Mouse (Mus musculus): Measurements from ENCODE around the gene Mdfic. TPM values are rescaled to one million over a fixed set of nuclear protein-coding genes. Genes with fewer than 3 reads are reported as not detected.
A peak's percentile ranks its signal among the peaks of the same experiment; 100 is the strongest.
"Not testable (repeated sequence)": the region's sequence is repeated elsewhere in the genome, so short reads cannot be mapped to it uniquely, and the experiment has no call there.

The Mdfic gene
- 0.02 TPM in 1 of 2 replicates, not detected in the other for polyA plus RNA-seq (2012)

DNA sequence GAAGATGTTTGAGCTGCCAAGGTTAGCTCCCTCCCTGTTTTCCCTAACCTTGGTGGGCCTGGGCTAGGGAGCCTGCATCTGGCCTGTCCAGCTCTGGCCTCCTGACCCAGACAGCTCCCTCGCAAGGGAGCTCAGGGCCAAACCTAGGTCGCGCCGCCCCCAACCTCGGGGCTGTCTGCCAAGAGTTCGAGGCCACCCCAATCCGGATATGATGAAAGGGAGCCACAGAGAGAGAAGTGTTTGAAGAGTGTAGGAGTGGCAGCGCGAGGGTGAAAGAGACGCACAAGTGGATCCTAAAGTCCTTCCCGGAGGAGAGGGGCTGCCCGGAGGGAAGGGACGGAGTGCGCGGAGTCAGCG lies at the start of gene Mdfic:
TSS of gene Mdfic (plus strand) at position 201 of the 357 bp plus-strand sequence.
- no peak for TF ChIP-seq TAL1 (IDR thresholded peaks at IDR 0.05; ENCODE audit: low read length)
- no peak for TF ChIP-seq GATA1 (IDR thresholded peaks at IDR 0.05; ENCODE audit: low read length)
- no peaks in the 10 kb centered on the region for H3K9me3 ChIP-seq (ENCODE audit: control insufficient read depth, low read length)
- no peaks in the 10 kb centered on the region for H3K36me3 ChIP-seq (ENCODE audit: control insufficient read depth)
- H3K4me3 ChIP-seq (replicated peaks), result peak within 1 kb of the TSS; percentile 54
- H3K4me1 ChIP-seq (ENCODE audit: control insufficient read depth), result no peaks in the 10 kb centered on the region
- H3K27me3 ChIP-seq (ENCODE audit: control insufficient read depth), result peaks cover 16% of the 10 kb centered on the region

DNA sequence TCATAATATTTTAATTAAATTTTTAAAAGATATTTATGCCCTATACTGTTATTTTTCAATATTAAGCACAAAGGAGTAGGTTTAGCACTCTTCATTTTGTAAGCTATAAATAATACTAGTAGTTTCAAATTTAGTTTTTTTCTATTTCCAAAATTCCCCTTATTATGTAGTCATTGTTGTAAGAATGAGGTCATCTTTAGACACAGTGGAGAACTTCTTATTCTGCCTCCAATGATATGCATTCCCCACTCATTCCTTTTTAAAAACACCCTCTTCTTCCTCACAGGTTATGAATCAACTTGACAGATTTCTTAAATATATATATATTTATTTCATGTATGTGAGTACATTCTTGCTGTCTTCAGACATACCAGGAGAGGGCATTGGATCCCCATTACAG lies 49.1 kb upstream of the Mdfic start:
- TF ChIP-seq GATA1 (IDR thresholded peaks at IDR 0.05; ENCODE audit: low read length) (no peak), TAL1 (IDR thresholded peaks at IDR 0.05; ENCODE audit: low read length) (no peak)

DNA sequence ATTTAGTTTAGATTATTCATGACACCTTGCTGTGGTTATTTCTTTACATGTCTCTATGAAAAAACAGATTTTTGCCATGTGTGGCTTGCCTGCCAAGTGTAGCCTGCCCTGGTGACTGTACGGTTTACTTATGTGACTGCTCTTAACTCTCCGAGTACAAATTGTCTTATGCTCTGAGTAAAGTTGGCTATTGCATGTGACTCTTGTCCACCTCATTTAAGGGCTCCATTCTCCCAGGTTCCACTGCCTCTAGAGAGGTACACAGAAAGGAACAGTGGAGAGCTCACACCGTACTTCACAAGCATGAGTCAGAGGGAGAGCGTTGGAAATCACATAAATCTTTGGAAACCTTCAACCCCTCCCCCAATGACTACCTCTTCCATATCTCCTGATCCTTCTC lies 10.4 kb upstream of the Mdfic start:
- Histone ChIP-seq H3K27me3 (ENCODE audit: control insufficient read depth) (no peaks in the 10 kb centered on the region), H3K4me1 (ENCODE audit: control insufficient read depth) (no peaks in the 10 kb centered on the region), H3K36me3 (ENCODE audit: control insufficient read depth) (no peaks in the 10 kb centered on the region), H3K4me3 (replicated peaks) (no peak overlapping the region), H3K9me3 (ENCODE audit: control insufficient read depth, low read length) (no peaks in the 10 kb centered on the region)
- TF ChIP-seq GATA1 (IDR thresholded peaks at IDR 0.05; ENCODE audit: low read length) (no peak), TAL1 (IDR thresholded peaks at IDR 0.05; ENCODE audit: low read length) (no peak)

More for the DNA sequence above, 49.1 kb upstream of the Mdfic start:
- H3K36me3 ChIP-seq (ENCODE audit: control insufficient read depth), result no peaks in the 10 kb centered on the region
- no peaks in the 10 kb centered on the region for H3K4me1 ChIP-seq (ENCODE audit: control insufficient read depth)
- no peak overlapping the region for H3K4me3 ChIP-seq (replicated peaks)
- no peaks in the 10 kb centered on the region for H3K27me3 ChIP-seq (ENCODE audit: control insufficient read depth)
- no peaks in the 10 kb centered on the region; the same call in 1 of the 2 replicates for H3K9me3 ChIP-seq (ENCODE audit: control insufficient read depth, low read length)

- Histone ChIP-seq H3K36me3 (ENCODE audit: control insufficient read depth) (no peaks in the 10 kb centered on the region), H3K4me3 (replicated peaks) (no peak overlapping the region), H3K9me3 (ENCODE audit: control insufficient read depth, low read length) (no peaks in the 10 kb centered on the region), H3K27me3 (ENCODE audit: control insufficient read depth) (no peaks in the 10 kb centered on the region), H3K4me1 (ENCODE audit: control insufficient read depth) (no peaks in the 10 kb centered on the region)
- TF ChIP-seq GATA1 (IDR thresholded peaks at IDR 0.05; ENCODE audit: low read length), result no peak
- no peak for TF ChIP-seq TAL1 (IDR thresholded peaks at IDR 0.05; ENCODE audit: low read length)
These were observed 9.8 kb upstream of the Mdfic start for GRCm38 (mm10) chr6:15710706-15711105.

DNA sequence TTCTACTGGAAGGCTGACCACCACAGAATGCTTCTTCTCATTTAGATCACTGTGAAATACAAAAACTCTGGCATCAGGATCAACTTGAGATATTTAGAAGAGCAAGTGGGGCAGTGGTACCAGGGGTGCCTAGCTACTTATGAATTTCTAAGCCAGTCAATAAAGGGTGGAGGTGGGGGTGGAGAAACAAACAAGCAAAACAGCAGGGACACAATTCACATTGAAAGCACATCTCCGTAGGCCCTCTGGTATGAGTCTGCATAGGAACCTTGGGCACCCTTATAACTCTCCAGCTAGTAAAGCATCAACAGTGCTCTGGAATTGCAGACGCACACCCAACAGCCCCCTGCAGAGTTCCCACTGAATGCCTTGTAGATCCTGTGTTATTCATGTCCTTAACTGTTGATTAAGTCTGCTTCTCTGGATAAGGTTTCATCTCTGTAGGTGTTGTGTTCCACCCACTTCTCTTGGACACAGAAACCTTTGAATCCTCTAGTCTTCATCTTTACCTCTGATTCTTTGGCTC lies 7.5 kb upstream of the Mdfic start:
- Histone ChIP-seq H3K4me1 (ENCODE audit: control insufficient read depth) (no peaks in the 10 kb centered on the region), H3K27me3 (ENCODE audit: control insufficient read depth) (no peaks in the 10 kb centered on the region), H3K4me3 (replicated peaks) (no peak overlapping the region), H3K36me3 (ENCODE audit: control insufficient read depth) (no peaks in the 10 kb centered on the region), H3K9me3 (ENCODE audit: control insufficient read depth, low read length) (no peaks in the 10 kb centered on the region)
- TF ChIP-seq TAL1 (IDR thresholded peaks at IDR 0.05; ENCODE audit: low read length), result no peak
- TF ChIP-seq GATA1 (IDR thresholded peaks at IDR 0.05; ENCODE audit: low read length), result no peak

- not testable (repeated sequence) for H3K4me1 ChIP-seq (ENCODE audit: control insufficient read depth); H3K4me3 ChIP-seq (replicated peaks); H3K27me3 ChIP-seq (ENCODE audit: control insufficient read depth); H3K36me3 ChIP-seq (ENCODE audit: control insufficient read depth); H3K9me3 ChIP-seq (ENCODE audit: control insufficient read depth, low read length)
These were observed 6.4 kb upstream of the Mdfic start for GRCm38 (mm10) chr6:15714036-15714435.

DNA sequence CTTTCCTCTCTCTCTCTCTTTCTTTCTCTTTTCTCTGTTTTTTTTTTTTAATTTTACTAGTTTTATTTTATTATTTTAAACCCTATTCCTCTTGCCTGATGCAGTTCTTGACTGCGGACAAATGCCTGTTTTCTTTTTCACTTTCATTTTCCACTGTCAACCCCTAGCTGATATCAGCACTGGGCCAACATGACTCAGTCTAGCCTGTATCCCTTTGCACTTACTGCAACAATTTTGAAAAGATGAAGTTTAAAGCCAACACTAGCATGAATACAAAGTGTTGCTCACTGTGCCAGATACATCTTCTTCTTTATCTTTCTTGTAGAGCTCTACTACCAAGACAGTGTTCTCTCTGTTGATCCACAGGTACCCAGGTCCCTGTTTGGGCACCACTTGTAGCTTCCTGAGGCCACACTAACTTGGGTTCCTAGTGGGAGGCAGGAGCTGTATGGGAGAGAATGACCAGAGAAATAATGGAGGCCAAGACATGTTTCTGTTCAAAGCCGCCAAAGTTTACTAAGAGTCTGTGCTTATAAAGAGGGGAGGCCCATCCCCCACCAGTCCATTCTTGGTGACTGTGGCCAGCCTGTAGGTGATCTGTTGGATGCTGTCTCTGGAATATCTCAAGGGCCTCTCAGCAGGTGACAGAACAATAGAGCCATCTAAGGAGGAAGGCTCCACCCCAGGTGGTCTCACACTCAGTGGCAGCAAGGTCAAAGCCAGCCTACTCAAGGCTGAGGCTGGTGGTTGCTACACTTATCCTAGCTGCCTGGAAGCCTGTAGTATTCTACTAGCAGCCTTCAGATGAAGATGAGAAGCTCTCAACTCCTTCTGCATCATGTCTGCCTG lies 5.2 kb upstream of the Mdfic start:
- peaks cover under 1% of the 10 kb centered on the region for H3K27me3 ChIP-seq (ENCODE audit: control insufficient read depth)
- H3K4me1 ChIP-seq (ENCODE audit: control insufficient read depth), result no peaks in the 10 kb centered on the region
- H3K9me3 ChIP-seq (ENCODE audit: control insufficient read depth, low read length), result no peaks in the 10 kb centered on the region
- TF ChIP-seq GATA1 (IDR thresholded peaks at IDR 0.05; ENCODE audit: low read length) (no peak), TAL1 (IDR thresholded peaks at IDR 0.05; ENCODE audit: low read length) (no peak)
- H3K36me3 ChIP-seq (ENCODE audit: control insufficient read depth), result no peaks in the 10 kb centered on the region
- no peak overlapping the region for H3K4me3 ChIP-seq (replicated peaks)

DNA sequence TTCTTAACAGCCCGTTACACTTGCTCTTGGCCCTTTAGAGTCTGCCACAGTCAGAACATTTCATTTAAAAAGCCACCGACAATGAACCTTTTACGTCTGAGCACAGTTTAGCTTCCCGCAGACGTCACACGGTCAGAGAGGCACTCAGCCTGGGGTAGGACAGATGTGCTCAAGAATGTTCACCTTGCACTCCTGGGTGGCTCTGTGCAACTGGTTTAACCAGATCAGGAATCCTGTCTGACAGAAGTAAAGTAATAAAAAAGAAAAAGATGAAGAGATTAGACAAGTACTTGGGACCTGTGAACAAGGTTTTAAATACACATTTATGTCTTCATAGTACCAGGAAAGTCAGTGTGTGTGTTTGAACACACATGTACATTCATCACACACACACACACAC lies 542 bp upstream of the Mdfic start:
- no peaks in the 10 kb centered on the region for H3K36me3 ChIP-seq (ENCODE audit: control insufficient read depth)
- peaks cover 16% of the 10 kb centered on the region for H3K27me3 ChIP-seq (ENCODE audit: control insufficient read depth)
- no peaks in the 10 kb centered on the region for H3K9me3 ChIP-seq (ENCODE audit: control insufficient read depth, low read length)
- no peaks in the 10 kb centered on the region for H3K4me1 ChIP-seq (ENCODE audit: control insufficient read depth)
- H3K4me3 ChIP-seq (replicated peaks), result no peak overlapping the region
- TF ChIP-seq TAL1 (IDR thresholded peaks at IDR 0.05; ENCODE audit: low read length) (no peak), GATA1 (IDR thresholded peaks at IDR 0.05; ENCODE audit: low read length) (no peak)

DNA sequence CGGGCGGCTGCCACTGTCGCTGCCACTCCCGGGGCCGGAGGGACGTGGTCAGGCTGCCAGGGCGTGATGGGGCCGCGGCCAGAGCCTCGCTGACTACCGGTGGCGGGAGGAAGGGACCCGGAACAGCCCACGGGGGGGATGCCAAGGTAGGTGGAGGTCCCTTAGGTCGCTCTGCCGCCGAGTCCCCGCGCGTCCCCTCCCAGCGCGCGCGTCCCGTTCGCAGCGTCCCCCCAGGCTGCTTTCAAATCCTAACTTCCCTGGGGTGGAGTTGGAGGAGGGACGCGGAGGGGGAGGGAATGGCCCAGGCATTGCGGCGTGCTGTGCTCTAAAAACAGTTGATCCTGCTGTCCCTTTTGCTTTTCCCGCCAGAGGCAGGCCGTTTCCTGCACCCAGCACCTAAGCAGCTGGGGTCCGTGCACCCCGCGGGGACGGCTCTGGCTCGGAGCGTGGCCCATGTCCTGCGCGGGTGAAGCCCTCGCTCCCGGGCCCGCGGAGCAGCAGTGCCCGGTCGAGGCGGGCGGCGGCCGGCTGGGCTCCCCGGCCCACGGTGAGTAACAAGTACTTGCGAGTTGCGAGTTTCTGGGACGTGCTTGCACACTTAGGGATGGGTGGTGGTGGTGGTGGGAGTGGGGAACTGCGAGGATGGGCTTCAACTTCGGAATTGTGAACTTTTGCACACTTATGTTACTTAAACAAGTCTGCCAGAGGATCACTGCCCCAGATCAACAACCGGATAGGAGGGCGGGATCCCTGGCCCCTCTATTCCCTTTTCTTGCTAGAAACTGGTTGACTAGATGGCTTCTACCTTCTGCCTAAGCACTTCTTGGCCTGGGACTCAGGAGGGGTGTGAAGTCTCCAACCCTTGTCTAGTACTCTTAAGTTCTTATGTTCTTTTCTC lies 606 bp downstream of the Mdfic start:
- Histone ChIP-seq H3K9me3 (ENCODE audit: control insufficient read depth, low read length) (no peaks in the 10 kb centered on the region), H3K27me3 (ENCODE audit: control insufficient read depth) (peaks cover 16% of the 10 kb centered on the region), H3K4me3 (replicated peaks) (peak overlapping the region; percentile 54), H3K4me1 (ENCODE audit: control insufficient read depth) (no peaks in the 10 kb centered on the region), H3K36me3 (ENCODE audit: control insufficient read depth) (no peaks in the 10 kb centered on the region)
- TF ChIP-seq TAL1 (IDR thresholded peaks at IDR 0.05; ENCODE audit: low read length) (no peak), GATA1 (IDR thresholded peaks at IDR 0.05; ENCODE audit: low read length) (no peak)
